Mouse (Mus musculus): ENCODE results near the gene Mical2.

Gene Mical2

GRCm38 (mm10) chr7:112453805-112454214 lies 228.2 kb downstream of the Mical2 start:
- DNase-seq (ENCODE audit: low read depth, low spot score): no peak

- no peak for DNase-seq (ENCODE audit: low read depth, low spot score)
These were observed 228.7 kb downstream of the Mical2 start for GRCm38 (mm10) chr7:112454380-112454779.

GRCm38 (mm10) chr7:112454951-112455350 lies 229.3 kb downstream of the Mical2 start:
- DNase-seq (ENCODE audit: low read depth, low spot score): no peak

GRCm38 (mm10) chr7:112455566-112456110 lies 230.0 kb downstream of the Mical2 start:
- no peak for DNase-seq (ENCODE audit: low read depth, low spot score)

- DNase-seq (ENCODE audit: low read depth, low spot score): no peak
These were observed 231.7 kb downstream of the Mical2 start for GRCm38 (mm10) chr7:112457373-112457772.

- DNase-seq (ENCODE audit: low read depth, low spot score): no peak
These were observed 232.3 kb downstream of the Mical2 start for GRCm38 (mm10) chr7:112457920-112458319.

- no peak for DNase-seq (ENCODE audit: low read depth, low spot score)
These were observed 232.8 kb downstream of the Mical2 start for GRCm38 (mm10) chr7:112458440-112458839.
